Mouse (Mus musculus) adrenal gland (tissue): Measurements from ENCODE around the gene Gcdh.
"Not testable (repeated sequence)": the region's sequence is repeated elsewhere in the genome, so short reads cannot be mapped to it uniquely, and the experiment has no call there.

Experiments
- intact Hi-C: fragments of 180-260 bp; cut with DNase I; formaldehyde crosslinking; loops from one replicate; pipeline ENCODE4 v1.15.1; 2025

The Gcdh gene

GRCm38 (mm10) chr8:84912391-84912790 is 18.7 kb upstream of the Gcdh start:
- intact Hi-C loops, result no loop called here

- intact Hi-C loops, result no loop called here
Observed at GRCm38 (mm10) chr8:84911854-84912253, 18.1 kb upstream of the Gcdh start.

DNA sequence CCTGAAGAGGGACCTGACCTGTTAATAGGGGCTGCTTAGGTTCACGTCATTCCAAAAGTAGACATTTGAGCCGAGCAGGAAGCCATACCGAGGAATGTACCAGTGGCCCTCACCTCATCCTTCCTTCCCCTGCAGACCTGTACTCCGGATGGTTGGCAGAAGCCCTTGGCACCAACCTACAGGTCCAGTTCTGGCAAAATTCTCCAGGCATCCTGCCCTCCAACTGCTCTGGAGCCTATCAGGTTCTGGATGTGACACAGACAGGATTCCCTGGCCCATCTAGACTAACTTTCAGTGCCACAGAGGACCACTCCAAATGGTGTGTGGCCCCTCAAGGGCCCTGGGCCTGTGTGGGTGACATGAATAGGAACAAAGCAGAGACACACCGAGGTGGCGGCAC is 16.8 kb upstream of the Gcdh start:
- intact Hi-C loops, result no loop called here

DNA sequence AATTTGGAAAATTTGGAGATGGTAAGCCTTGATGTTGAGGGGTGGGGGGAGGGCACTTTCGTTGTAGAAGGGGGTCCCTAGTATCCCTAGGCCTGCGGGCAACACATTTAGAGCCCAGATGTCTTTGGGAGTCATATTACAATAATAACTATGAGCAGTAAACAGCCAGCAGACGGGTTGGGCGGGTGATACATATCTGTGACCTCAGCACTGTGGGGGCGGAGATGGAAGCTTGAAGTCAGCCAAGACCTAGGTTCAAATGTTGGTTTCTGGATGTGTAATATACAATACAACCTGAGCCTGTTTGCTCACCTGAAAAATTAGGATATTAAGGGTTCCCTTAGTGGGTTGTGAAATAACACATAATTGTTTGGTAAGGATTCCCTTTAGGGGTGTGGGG is 16.2 kb upstream of the Gcdh start:
- intact Hi-C loops, result no loop called here

DNA sequence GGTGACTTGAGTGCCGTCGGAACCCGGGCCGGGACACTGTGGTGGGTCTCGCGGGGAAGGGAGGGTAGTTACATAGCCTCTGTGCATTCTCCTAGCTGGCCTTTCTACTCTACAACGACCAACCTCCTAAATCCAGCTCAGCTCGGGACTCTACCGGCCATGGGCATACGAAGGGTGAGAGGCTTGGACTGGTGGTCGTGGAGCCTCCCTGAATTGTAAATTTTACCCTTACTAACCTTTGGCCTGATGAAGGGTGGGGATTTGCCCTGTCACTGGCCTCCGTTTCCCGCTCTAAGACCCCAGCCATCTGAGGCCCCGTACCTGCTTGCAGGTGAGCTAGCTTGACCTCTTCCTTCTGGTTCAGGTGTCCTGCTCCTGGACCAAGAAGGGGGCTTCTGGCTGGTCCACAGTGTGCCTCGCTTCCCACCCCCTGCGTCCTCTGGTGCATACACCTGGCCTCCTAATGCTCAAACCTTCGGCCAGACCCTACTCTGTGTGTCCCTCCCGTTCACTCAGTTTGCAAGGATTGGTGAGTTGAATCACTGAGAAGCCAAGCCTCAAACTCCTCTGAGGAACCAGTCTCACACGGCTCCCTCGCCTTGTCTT is 15.5 kb upstream of the Gcdh start:
- intact Hi-C loops, result no loop called here

DNA sequence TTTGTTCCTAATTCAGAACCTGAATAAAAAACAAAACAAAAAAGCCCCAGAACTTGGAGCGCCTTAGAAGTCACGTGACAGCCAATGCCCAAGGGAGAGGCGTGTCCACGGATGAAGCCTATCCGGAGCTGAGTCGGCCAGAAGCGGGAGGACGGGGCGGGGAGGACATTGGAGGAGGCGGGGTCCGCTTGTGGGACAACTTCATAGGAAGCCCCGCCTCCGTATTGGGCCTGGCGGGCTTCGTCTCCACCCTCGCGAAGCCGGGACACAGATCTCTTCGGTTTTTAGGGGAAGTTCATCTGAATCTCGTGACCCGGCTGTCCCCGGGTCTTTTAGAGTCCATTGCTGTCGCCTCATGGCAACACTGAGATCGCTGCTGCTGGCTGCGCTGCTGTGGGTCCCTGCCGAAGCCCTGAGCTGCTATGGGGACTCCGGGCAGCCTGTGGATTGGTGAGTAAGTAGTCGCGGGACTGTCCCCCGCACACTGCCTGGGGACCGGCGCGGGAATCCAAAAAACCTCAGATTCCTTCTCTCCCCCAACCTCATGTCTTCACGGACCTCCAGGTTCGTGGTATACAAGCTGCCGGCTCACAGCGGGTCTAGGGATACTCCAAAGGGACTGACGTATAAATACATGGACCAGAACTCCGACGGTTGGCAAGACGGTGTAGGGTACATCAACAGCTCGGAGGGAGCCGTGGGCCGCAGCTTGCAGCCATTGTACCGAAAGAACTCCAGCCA is 14.9 kb upstream of the Gcdh start, which contains the start of gene Dnase2a:
Dnase2a (plus strand) TSS at position 140 of the 741 bp plus-strand sequence.
- intact Hi-C loops, result no loop called here

- intact Hi-C loops, result not testable (repeated sequence)
Observed at GRCm38 (mm10) chr8:84907979-84908378, 14.3 kb upstream of the Gcdh start.

- intact Hi-C loops, result no loop called here
Observed at GRCm38 (mm10) chr8:84907493-84907892, 13.8 kb upstream of the Gcdh start.

GRCm38 (mm10) chr8:84907037-84907436 is 13.3 kb upstream of the Gcdh start:
- intact Hi-C loops, result no loop called here

DNA sequence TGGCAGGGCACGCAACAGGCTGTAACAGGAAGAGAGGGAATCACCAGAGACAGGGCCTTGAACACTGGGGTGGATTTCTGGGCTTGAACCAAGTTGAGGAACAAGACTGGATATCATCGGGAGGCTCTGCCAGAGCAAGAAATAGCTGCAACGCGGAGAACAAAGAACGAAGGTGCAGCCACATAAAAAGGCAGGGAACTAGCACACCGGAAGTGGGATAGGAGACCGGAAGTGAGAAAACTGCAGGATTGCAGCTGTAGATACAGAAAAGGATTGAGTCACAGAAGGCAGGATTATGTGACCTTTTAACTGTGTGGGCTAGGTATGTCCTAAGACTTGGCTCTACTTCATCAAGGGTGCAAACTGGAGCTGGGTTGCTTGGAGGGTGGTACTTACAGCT is 10.6 kb upstream of the Gcdh start:
- intact Hi-C loops, result no loop called here

- intact Hi-C loops, result no loop called here
Observed at GRCm38 (mm10) chr8:84902920-84903661, 9.4 kb upstream of the Gcdh start.

GRCm38 (mm10) chr8:84902367-84902919 is 8.7 kb upstream of the Gcdh start:
- intact Hi-C loops, result no loop called here

DNA sequence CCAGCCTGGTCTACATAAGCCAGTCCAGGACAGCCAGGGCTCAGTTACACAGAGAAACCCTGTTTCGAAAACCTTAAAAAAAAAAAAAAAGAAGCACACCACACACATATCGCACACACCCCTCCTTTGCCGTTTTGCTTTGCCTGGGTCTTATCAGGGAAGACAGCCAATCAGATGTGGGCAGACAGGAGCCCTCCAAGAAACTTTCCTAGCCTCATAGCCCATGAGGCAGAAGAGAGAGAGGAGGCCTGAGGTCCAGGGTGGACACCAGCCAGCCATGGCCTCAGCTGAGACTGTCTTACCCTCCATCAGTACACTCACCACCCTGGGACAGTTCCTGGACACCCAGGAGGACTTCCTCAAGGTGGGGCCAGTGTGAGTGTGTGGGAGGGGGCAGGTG is 8.0 kb upstream of the Gcdh start, which contains the start of gene Klf1:
Klf1 (plus strand) TSS at position 177 of the 400 bp plus-strand sequence.
- intact Hi-C loops, result no loop called here

DNA sequence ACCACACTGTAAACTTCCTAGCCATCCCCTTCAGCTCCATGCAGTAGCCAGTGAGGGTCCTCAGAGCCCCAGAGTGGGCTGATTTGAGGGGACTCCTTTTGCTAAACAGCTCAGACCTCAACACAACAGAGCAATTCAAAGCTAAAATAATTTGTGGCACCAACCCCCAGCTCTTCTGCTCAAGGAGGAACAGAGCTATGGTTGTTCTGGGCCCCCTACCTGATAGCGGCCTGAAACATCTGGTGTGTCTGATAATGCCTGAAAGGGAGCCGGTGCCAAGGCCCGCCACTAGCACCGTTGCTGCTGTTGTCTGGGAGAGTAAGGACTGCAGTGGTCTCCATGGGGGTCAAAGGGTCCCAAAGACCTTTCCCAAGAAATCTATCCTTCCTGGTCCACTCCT is 7.3 kb upstream of the Gcdh start:
- intact Hi-C loops, result no loop called here

DNA sequence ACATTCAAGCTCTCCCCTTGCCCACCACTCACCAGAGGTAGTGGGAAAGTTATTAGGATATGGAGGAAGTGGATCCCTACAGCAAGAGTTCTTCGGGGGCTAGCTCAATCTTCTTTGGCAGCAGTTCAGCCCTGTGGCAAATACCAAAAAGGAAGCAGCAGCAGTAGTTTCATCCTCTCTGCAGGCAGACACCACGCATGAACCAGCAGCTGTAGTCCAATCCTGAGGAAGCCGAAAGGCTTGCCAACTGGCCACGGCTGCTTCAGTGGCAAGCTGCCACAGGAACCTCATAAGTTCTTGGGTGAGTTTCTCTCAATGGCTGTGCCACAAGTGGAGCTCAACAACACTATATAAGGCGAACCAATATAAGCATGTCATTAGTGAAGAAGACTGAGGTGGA is 2.2 kb upstream of the Gcdh start:
- intact Hi-C loops, result no loop called here

DNA sequence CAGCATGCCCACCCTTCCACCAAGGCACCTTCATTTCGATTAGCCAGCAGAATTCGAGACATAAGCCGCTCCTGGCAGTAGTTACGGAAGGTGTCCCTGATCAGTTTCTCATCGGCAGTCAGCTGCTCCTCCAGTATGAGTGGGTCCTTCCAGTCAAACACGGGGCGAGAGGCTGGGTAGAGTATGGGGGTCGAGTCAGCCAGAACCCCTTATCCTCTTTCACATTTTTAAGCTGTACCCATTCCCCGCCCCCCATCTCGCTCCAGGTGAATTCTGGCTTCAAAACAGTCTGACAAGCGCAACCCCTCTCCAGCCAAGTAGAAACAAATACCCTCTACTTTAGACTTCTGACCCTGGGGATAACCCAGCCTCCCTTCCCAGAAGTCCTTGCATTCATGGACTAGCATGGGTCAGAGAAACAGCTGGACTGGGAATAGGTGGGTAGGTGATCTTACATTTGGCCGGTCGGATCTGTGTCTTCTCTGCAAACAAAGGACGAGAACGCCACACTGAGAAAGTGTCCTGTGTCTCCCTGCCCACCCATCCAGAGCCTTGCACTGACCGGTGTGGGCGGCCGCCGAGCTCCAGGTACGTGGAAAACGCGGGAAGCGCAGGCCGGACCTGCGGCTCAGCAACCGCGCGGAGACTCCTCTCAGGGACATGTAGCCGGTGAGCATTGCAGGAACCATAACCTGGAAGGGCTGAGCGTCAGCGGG is 570 bp downstream of the Gcdh start:
- intact Hi-C loops, result no loop called here

DNA sequence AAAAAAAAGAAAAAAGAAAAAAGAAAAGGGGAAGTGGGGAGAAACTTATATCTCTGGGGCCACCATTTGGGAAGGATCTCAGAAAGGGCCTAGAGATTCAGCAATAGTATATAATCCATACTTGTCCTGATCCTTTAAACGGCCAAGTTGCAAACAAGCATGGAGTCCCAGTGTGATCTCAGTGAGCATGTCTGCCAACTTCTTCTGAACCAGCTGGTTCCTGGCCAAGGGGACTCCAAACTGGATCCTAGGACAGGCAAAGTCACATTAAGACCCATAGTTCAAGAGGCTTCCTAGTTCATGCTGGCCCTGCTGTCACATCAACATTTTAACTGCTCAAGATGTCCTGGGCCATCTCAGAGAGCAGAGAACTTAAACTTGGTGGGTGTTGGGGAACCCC is 4.6 kb downstream of the Gcdh start:
- intact Hi-C loops, result no loop called here

DNA sequence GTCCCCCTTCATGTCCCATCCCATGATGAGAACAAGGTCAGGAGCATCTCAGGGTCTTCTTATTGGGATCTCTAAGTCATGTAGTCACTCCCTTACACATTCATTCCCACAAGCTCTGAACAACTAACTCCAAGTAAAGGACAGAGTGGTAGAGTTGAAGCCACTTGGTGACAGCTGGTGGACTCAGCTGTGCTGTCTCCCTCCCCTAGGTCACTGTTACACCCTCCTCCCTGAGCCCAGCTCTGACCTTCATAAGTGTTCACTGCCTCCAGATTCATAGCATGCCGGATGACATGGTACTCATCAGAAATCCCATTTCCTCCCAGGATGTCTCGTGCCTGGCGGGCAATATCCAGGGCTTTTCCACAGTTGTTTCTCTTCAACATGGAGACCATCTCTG is 5.4 kb downstream of the Gcdh start:
- intact Hi-C loops, result no loop called here

- intact Hi-C loops, result no loop called here
Observed at GRCm38 (mm10) chr8:84884728-84885127, 9.0 kb downstream of the Gcdh start.

GRCm38 (mm10) chr8:84878915-84879314 is 14.8 kb downstream of the Gcdh start:
- intact Hi-C loops, result no loop called here

DNA sequence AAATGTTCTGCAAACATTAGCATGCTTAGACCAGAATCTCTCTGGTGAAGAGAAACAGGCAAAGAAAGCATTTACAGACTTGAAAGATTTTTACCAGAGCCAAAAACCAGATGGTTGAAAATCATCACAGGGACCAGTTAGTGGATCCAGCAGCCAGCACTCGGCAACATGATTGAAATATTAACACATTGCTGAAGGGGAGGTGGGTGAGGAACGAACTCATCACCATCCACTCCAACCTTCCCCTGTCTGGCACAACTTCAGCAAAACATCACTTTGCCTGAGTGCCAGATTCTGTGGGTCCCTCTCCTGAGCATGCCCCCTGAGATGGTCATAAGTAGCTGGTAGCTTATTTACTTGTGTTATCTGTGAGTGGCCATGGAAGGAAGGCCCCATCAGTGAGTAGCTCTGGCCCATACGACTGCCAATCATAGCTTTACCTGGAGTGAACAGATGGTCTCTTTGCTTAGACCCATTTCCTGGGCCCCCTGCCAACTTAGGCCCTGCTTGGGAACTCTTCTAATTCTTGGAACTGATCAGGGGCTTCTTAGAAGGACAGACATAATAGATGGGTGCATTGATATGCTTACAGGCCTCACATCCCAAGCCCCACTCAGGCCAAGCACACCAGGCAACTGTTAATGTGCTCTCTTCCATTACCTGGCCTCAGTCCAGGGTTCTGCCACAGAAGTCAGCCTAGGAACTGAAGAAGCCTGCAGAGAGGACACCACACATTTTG is 16.3 kb downstream of the Gcdh start:
- intact Hi-C loops, result no loop called here
